Mouse (Mus musculus) embryo, embryonic 10 days (tissue): ENCODE results near the gene Fam76b.

Experiments used
- DNase-seq: peaks from one replicate; pipeline ENCODE4 v3.0.0-alpha.2; 2015; ENCODE audit warnings: low spot score

Fam76b gene

DNA sequence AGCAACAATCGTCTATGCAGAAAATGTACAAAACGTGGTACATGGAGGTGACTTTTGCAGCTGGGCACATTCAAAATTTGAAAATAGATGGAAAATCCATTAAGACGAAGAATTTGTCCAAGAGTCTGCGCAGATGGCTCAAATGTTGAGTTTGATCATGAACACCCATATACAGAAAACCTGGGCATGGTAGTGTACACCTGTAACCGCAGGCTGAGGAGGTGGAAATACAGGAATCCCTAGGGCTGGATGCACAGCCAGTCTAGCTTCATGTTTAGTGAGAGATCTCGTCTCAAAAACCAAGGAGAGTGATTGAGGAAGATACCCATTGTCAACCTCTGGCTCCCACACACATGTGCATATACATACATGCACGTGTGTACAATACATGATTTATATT, 44.1 kb downstream of the Fam76b start:
- no peak for DNase-seq

DNA sequence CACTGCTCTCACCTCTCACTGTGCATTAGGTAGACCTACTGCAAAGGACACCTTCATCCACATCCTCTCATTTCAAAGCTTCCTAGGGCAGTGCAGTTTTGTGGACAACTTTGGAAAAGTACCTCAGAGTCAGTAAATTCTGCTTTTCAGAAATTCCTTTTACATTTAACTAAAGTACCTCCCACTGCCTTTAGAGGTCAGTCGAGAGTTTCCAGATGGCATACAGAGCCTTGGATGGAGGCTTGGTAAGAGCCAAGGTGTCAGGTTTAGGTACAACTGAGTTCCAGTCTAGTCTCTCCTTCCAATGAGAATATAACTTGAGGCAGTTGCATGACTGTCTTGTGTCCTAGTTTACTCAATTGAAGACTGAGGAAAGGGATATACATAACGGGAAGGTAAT, 46.8 kb downstream of the Fam76b start:
- DNase-seq = peak; percentile 48

DNA sequence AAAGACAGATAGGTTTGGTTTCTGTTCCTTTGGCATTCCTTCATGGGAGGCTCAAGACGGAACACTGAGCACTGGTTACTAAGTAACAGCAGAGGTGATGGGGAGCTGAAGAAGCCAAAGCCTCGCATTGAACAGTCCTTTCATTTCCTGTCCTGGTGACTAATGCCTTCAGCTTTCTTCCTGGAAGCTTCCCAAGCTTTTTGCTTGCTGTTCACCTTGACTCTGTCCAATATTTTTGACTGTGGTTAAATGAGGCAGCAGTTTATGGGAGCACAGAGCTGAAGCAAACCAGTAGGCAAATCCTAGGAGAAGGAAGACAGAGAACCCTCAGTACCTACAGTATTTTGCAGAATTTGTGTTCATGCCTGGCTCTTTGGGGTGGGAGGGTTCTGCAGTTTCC, 47.8 kb downstream of the Fam76b start:
- no peak for DNase-seq

DNA sequence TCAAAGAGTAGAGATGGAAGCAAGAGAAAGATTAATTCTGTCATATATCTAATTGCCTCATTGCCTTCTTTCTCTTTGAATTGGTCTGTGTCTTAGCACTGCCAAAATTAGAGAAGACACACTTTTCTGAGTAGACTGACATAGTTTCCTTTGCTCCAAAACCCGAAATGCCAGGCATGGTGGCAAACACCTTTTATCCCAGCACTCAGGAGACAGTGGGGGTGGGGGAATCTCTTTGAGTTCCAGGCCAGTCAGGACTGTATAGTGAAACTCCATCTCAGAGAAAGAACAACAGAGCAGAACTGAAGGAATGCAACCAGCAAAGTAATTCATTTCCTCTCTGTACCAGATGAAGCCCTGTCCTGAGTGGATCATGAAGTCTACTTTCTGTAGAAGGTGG, 53.2 kb downstream of the Fam76b start:
- DNase-seq = no peak

DNA sequence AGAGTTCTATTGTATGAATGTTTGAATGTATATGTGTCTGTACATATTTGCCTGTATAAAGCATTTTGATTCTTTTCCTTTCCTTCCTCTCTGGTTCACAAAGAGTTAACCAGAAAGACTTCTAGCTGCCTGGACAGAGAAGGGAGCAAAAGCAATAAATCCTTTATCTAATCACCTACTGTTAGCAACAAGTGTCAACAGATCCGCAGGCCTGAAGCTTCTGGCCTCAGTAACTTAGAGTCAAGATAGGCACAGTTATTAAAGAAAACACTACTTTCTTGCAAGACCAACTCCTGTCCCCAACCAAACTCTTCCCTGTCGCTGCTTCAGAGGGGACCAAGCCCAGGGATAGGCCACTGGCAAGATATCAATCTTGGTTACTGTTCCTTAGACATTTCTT, 55.0 kb downstream of the Fam76b start:
- no peak for DNase-seq

DNA sequence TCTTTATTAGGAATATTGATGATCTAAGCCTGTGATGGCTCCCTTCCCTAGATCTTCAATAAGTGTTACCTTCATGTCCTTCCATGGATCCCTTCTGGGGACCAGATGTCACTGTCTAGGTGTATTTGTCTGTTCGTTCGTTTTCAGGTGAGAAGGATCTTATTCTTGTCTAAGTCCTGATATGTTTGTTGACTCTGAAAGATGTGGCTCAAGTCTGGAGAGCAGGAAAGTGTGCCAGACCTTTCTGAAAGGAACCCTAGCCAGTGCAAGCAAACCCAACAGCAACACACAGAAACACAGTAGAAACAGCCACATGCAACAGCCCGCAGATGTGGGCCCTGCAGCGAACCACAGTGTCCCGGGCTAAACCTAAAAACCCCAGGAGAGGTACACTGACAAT, 61.5 kb downstream of the Fam76b start:
- DNase-seq = no peak

DNA sequence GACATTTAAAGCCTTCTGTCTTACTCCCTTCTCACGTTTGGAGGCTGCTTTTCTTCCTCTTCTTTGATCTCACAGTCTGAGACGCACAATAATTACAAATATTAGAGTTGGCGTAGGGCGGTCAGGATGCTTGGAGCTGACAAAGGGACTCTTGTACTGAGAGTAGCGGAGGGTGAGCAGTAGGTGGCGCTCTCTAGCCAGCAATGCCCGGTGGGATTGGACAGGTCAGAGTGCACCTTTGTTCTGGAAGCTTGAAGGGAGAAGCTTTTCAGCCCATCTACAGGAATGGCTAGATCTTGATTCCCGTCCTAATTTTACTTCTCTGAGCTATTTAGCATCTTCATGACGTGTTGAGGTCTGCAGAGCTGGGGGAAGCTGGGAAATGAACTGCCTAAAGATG, 62.1 kb downstream of the Fam76b start:
- peak; percentile 91 for DNase-seq

DNA sequence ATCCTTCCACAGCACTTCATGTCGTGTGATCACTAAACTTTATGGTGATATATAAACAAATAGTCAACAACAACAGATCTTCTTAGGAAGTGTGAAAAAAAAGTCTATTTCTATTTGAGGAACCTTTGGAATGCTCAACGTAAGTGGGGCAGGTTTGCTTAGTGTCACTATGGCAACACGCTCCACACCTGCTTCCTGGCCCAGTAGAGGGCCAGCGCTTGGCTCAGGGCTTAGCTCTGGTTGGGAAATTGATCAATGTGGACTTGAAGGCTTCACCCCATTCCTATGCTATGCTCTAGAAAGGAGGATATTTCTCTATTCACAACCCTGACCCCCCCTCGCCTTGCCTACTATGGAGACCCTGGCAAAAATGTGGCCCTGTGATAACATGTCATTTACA, 62.7 kb downstream of the Fam76b start:
- DNase-seq = no peak

DNA sequence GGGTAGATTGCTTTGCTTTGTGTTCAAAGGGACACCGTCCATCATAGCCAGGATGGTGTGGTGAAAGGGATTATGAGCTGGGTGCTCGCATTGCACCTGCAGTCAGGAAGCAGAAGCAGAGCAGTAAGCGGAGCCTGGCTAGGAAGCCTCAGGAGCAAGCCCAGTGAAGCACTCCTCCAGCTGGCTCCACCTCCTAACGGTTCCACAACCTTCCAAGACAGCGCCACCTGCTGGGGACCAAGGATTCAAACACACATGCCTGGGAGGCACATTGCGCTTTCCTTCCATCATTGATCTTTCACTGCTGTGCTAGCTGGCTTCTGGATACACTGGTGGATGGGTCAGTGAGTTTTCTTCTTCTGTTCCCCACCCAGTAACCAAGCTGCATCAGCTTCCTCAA, 64.4 kb downstream of the Fam76b start:
- DNase-seq = no peak

DNA sequence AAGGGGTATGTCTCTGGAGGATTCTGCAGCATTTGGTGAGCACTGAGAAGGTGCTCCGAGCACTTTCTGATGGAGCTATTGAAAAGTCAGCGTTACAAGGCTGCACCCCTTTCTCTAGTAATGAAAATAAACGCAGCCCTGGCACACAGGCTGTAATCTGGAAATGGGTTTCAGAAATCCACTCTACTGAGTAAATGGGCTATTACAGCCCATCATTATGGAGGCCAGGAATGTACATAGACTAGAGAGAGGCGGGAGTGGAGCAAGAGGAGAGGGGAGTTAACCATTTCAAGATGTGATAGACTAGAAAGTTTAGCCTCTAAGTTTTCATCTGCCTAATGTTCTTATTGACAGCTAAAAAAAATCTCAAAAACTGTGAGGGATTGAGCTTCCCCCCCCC, 65.5 kb downstream of the Fam76b start:
- DNase-seq = peak; percentile 24

DNA sequence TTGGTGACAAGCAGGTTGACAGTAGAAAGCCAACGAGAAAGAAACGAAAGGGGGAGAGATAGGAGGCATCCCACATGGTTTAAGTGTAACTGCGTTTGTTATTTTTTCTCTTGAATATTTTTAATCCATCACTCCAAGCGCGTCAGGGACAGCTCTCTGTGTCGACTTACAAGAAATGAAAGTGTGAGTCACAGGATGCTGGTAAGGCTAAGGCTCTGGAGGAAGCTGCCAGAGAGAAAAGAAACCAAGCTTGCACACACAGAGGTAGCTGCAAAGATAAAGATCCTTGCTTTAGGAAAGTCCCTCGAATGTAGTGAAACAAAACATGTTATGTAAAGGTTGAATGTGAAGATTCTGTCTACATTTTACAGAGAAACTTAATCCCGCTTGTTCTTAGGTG, 67.0 kb downstream of the Fam76b start:
- DNase-seq = no peak

DNA sequence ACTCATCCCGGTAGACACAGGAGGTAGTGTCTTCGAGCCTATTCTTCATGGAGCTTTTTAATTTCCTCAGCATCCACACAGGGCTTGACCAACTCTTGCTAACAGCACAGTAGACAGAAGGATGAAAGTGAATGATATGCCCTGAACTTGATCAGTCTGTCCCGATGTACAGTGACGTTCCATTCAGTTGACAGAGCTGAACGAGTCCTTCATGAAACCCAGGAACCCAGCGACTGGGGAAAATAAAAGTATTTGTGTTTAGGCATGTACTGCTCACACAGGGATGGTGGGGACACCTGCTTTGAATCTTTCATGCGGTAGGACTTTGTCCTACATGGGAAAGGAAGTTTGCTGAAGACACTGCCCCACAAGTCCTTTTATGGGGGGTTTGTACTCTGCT, 67.4 kb downstream of the Fam76b start:
- no peak for DNase-seq

DNA sequence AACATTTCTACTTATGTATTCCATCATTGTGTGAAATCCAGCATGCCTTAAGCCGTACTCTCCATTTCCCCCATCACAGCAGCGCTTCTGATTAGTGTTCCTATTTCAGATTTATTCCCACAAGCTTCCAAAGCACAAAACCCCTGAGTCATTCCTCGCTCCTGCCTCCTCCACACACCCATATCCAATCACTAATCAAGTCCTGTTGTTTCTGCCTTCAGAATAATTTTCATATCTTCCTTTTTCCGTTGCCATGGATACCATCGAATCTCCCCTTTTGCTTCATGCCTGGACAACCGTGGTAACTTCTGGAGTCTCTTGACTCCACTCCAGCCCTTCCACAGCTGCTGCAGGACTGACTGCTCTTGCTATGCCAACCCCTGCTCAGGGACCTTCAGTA, 68.5 kb downstream of the Fam76b start:
- no peak for DNase-seq

DNA sequence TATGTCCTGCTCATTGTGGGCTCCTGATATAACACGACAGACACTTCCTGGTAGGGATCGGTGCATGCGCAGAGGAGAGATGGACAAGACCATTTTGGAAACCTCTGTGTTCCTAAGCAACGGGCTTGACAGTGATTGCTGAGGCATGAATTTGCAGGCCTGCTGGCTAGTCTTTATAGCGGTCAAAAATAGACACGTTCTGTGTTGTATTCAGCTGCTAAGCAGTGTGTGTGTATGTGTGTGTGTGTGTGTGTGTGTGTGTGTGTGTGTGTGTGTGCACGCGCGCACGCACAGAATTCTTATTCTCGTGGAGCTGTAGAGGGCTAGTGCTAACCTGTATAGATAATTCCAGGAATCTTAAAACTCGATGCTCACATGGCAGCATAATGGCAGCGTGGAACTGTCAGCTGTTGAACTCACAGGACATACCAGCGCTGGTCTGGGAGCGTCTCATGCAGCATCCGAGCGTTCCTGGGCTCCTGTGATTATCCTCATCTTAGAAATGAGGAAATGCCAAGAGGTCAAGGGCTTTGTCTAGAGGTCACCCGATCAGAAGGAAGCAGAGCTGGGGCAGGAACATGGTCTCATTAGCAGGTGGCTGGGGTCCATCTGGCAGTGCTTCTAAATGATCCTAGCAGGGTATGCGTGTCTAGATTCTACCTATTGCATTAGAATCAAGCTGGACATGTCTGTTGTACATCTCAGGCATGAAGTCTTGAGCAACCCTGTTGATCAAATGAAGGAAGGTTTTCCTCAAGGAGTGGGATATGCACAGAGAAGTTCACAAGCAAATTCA, 71.2 kb downstream of the Fam76b start:
- DNase-seq = peak; percentile 26

DNA sequence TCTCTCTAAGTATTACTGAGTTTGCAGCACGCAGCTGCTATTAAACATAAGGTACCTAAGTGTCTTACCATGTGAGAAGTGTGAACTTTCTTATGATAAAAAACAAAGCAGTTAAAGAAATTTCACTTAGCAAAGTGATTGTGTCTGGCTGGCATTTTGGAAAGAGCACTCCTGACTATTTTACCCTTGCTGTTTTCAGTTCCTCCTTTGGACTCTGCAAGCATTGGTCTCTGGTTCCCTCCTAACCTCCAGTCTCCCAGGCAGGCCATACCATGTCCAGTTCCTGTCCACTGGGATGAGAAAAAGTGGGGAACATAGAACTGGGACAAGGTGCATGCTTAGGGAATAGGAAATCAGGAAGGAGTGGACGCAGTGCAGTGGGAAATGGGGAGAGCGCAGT, 74.5 kb downstream of the Fam76b start:
- no peak for DNase-seq

DNA sequence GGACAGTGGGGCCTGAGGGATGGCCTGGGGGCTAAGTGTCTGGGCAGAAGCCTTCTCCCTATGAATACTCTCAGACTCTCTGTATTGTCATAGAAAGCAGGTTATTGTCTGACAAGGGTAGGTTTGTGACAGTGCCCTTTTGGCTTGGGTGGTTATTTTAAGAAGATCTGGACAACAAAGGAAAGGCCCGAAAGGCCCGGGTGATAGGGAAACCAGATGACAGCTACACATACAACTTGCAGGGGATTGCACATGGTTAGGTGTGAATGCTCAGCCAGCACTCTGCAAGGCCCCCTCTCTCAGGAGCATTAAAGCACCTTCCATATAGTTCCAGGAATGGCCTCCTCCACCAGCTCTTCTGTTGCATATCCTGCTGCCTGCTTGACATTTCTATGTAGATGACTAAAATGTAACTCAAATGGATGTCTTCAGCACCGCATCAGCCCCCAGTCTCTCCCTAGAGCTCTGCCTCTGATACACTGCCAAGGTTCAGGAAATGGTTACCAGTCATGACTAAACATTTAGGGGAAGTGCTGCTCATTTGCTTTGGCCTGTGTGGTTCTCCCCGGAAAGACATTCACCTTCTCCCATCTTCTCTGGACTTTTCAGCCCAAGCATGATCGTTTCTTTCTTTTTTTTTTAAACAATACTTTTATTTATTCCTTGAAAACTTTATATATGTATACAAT, 76.7 kb downstream of the Fam76b start:
- DNase-seq = no peak
